Mouse (Mus musculus): ENCODE results near the gene Sox13. TPM values are rescaled to one million over a fixed set of nuclear protein-coding genes. Genes with fewer than 3 reads are reported as not detected.

Sox13 gene
- polyA plus RNA-seq, 2 experiments = 1.6 to 4.9 TPM

GRCm38 (mm10) chr1:133385506-133385905 is 38.7 kb downstream of the Sox13 start:
- TF ChIP-seq CTCF (IDR thresholded peaks at IDR 0.05; ENCODE audit: low read depth) = peak; percentile 92
- no peak for TF ChIP-seq EP300 (IDR thresholded peaks at IDR 0.05; ENCODE audit: low read depth)
- Histone ChIP-seq H3K9ac (replicated peaks) (no peak overlapping the region), H3K36me3 (replicated peaks; ENCODE audit: control insufficient read depth, insufficient read depth, low read depth) (no peaks in the 10 kb centered on the region), H3K4me1 (replicated peaks; ENCODE audit: control insufficient read depth in 2 of 2, insufficient read depth in 2 of 2, low read length in 1 of 2) (peaks cover 0 to 3% of the 10 kb centered on the region in 2 experiments; a peak in 1 of 4 replicates), H3K27ac (no peak overlapping the region), H3K27me3 (ENCODE audit: control insufficient read depth, insufficient read depth, low read length) (no peaks in the 10 kb centered on the region), H3K4me3 (ENCODE audit: insufficient read depth in 1 of 2, low read depth in 2 of 2, low read length in 2 of 2) (no peak overlapping the region), H3K9me3 (ENCODE audit: control insufficient read depth, low read length) (no peaks in the 10 kb centered on the region), H3K4me2 (ENCODE audit: low read depth) (no peak overlapping the region)
- ATAC-seq (ENCODE audit: insufficient read depth) (peak; percentile 29; the same call in 1 of the 2 replicates), DNase-seq (ENCODE audit: low read depth in 3 of 3, low spot score in 3 of 3) (peak in 2 of 3 experiments; percentile 39 to 40)
- WGBS (ENCODE audit: insufficient replicate concordance) = 25% methylated on average over 9 of the region's 9 CpGs

- no peak for DNase-seq (ENCODE audit: low read depth in 3 of 3, low spot score in 3 of 3)
- Histone ChIP-seq H3K4me3 (ENCODE audit: insufficient read depth in 1 of 2, low read depth in 2 of 2, low read length in 2 of 2) (no peak overlapping the region), H3K36me3 (replicated peaks; ENCODE audit: control insufficient read depth, insufficient read depth, low read depth) (no peaks in the 10 kb centered on the region), H3K9ac (replicated peaks) (no peak overlapping the region), H3K27me3 (ENCODE audit: control insufficient read depth, insufficient read depth, low read length) (no peaks in the 10 kb centered on the region), H3K9me3 (ENCODE audit: control insufficient read depth, low read length) (no peaks in the 10 kb centered on the region), H3K27ac (no peak overlapping the region), H3K4me1 (replicated peaks; ENCODE audit: control insufficient read depth in 2 of 2, insufficient read depth in 2 of 2, low read length in 1 of 2) (peaks cover 0 to 3% of the 10 kb centered on the region in 2 experiments; a peak in 1 of 4 replicates), H3K4me2 (ENCODE audit: low read depth) (no peak overlapping the region)
- no peak for TF ChIP-seq EP300 (IDR thresholded peaks at IDR 0.05; ENCODE audit: low read depth)
- no peak for TF ChIP-seq CTCF (IDR thresholded peaks at IDR 0.05; ENCODE audit: low read depth)
- WGBS (ENCODE audit: insufficient replicate concordance) = 80% methylated on average over 14 of the region's 14 CpGs
- ATAC-seq (ENCODE audit: insufficient read depth) = no peak
Observed at GRCm38 (mm10) chr1:133383157-133383783, 40.9 kb downstream of the Sox13 start.

- DNase-seq (ENCODE audit: low read depth in 3 of 3, low spot score in 3 of 3) = no peak
- 58% methylated on average over 12 of the region's 12 CpGs for WGBS (ENCODE audit: insufficient replicate concordance)
- H3K4me1 ChIP-seq (replicated peaks; ENCODE audit: control insufficient read depth in 2 of 2, insufficient read depth in 2 of 2, low read length in 1 of 2) = peaks cover 0 to 2% of the 10 kb centered on the region in 2 experiments; a peak in 1 of 4 replicates
- H3K27me3 ChIP-seq (ENCODE audit: control insufficient read depth, insufficient read depth, low read length) = no peaks in the 10 kb centered on the region
- H3K4me2 ChIP-seq (ENCODE audit: low read depth) = no peak overlapping the region
- no peak for TF ChIP-seq EP300 (IDR thresholded peaks at IDR 0.05; ENCODE audit: low read depth)
- TF ChIP-seq CTCF (IDR thresholded peaks at IDR 0.05; ENCODE audit: low read depth) = no peak
- no peak overlapping the region for H3K4me3 ChIP-seq (ENCODE audit: insufficient read depth in 1 of 2, low read depth in 2 of 2, low read length in 2 of 2)
- H3K9me3 ChIP-seq (ENCODE audit: control insufficient read depth, low read length) = no peaks in the 10 kb centered on the region
- no peaks in the 10 kb centered on the region for H3K36me3 ChIP-seq (replicated peaks; ENCODE audit: control insufficient read depth, insufficient read depth, low read depth)
- no peak for ATAC-seq (ENCODE audit: insufficient read depth)
- no peak overlapping the region for H3K27ac ChIP-seq
- H3K9ac ChIP-seq (replicated peaks) = no peak overlapping the region
Observed at GRCm38 (mm10) chr1:133382552-133383155, 41.5 kb downstream of the Sox13 start.

GRCm38 (mm10) chr1:133382008-133382407 is 42.2 kb downstream of the Sox13 start:
- Histone ChIP-seq H3K4me2 (ENCODE audit: low read depth) (no peak overlapping the region), H3K9me3 (ENCODE audit: control insufficient read depth, low read length) (no peaks in the 10 kb centered on the region), H3K36me3 (replicated peaks; ENCODE audit: control insufficient read depth, insufficient read depth, low read depth) (no peaks in the 10 kb centered on the region), H3K4me3 (ENCODE audit: insufficient read depth in 1 of 2, low read depth in 2 of 2, low read length in 2 of 2) (no peak overlapping the region), H3K27me3 (ENCODE audit: control insufficient read depth, insufficient read depth, low read length) (no peaks in the 10 kb centered on the region), H3K27ac (no peak overlapping the region), H3K9ac (replicated peaks) (no peak overlapping the region), H3K4me1 (replicated peaks; ENCODE audit: control insufficient read depth in 2 of 2, insufficient read depth in 2 of 2, low read length in 1 of 2) (no peaks in the 10 kb centered on the region)
- TF ChIP-seq EP300 (IDR thresholded peaks at IDR 0.05; ENCODE audit: low read depth) = no peak
- peak; percentile 99 for TF ChIP-seq CTCF (IDR thresholded peaks at IDR 0.05; ENCODE audit: low read depth)
- WGBS (ENCODE audit: insufficient replicate concordance) = 8% methylated on average over 9 of the region's 9 CpGs
- ATAC-seq (ENCODE audit: insufficient read depth) (no peak), DNase-seq (ENCODE audit: low read depth in 3 of 3, low spot score in 3 of 3) (peak in 1 of 3 experiments; percentile 29)

- Histone ChIP-seq H3K27me3 (ENCODE audit: control insufficient read depth, insufficient read depth, low read length) (no peaks in the 10 kb centered on the region), H3K27ac (no peak overlapping the region), H3K4me3 (ENCODE audit: insufficient read depth in 1 of 2, low read depth in 2 of 2, low read length in 2 of 2) (no peak overlapping the region), H3K9ac (replicated peaks) (no peak overlapping the region), H3K4me2 (ENCODE audit: low read depth) (no peak overlapping the region), H3K36me3 (replicated peaks; ENCODE audit: control insufficient read depth, insufficient read depth, low read depth) (no peaks in the 10 kb centered on the region), H3K9me3 (ENCODE audit: control insufficient read depth, low read length) (no peaks in the 10 kb centered on the region), H3K4me1 (replicated peaks; ENCODE audit: control insufficient read depth in 2 of 2, insufficient read depth in 2 of 2, low read length in 1 of 2) (no peaks in the 10 kb centered on the region)
- no peak for DNase-seq (ENCODE audit: low read depth in 3 of 3, low spot score in 3 of 3)
- no peak for ATAC-seq (ENCODE audit: insufficient read depth)
- TF ChIP-seq EP300 (IDR thresholded peaks at IDR 0.05; ENCODE audit: low read depth) = no peak
- peak; percentile 76 for TF ChIP-seq CTCF (IDR thresholded peaks at IDR 0.05; ENCODE audit: low read depth)
- 49% methylated on average over 14 of the region's 14 CpGs for WGBS (ENCODE audit: insufficient replicate concordance)
Observed at GRCm38 (mm10) chr1:133380347-133381065, 43.7 kb downstream of the Sox13 start.

Measured in liver, embryonic 14.5 days (tissue).